Mouse (Mus musculus): Measurements from ENCODE around the gene Coro1c. TPM values are rescaled to one million over a fixed set of nuclear protein-coding genes. Genes with fewer than 3 reads are reported as not detected.

Gene Coro1c
- 230 and 234 TPM in 2 replicates for polyA plus RNA-seq (2015; fragmentation: Nextera tagmentation; extraction: Ambion mirVana)

- peak; percentile 89 for ATAC-seq
- under 1% methylated on average over 62 of the region's 68 CpGs for WGBS
- Histone ChIP-seq H3K9me3 (ENCODE audit: control insufficient read depth, low read length) (no peaks in the 10 kb centered on the region), H3K27me3 (replicated peaks; ENCODE audit: control insufficient read depth, insufficient read depth, low read length) (no peaks in the 10 kb centered on the region), H3K36me3 (ENCODE audit: control insufficient read depth, insufficient read depth) (no peaks in the 10 kb centered on the region), H3K4me3 (replicated peaks; ENCODE audit: low read length) (peak within 1 kb of the TSS; percentile 84), H3K9ac (replicated peaks; ENCODE audit: low read depth, low read length) (peak within 1 kb of the TSS; percentile 89), H3K27ac (ENCODE audit: low read length) (peak within 1 kb of the TSS; percentile 88), H3K4me2 (ENCODE audit: low read length) (peak within 1 kb of the TSS; percentile 56), H3K4me1 (replicated peaks; ENCODE audit: control insufficient read depth, insufficient read depth, low read length) (peaks cover 31% of the 10 kb centered on the region)
These were observed at the start of gene Coro1c for GRCm38 (mm10) chr5:113908592-113909441. Gene Coro1c, minus strand, starts transcription at chr5:113908758.

DNA sequence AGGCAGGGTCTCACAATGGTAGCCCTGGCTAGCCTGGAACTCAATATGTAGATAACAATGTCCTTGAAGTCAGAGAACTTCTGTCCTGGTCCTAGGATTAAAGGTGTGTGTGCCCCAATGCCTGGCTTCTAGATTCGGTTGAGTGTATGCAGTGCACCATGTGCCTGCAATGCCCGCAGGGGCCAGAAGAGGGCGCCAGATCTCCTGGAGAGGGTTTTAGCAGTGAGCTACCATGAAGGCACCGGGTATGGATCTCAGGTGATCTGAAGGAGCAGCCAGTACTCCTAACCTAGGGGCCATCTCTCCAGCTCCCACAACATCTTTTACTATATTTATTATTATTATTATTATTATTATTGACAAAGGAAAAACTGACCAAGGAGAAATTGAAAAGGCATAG lies 48.0 kb upstream of the Coro1c start:
- no peaks in the 10 kb centered on the region for H3K27me3 ChIP-seq (replicated peaks; ENCODE audit: control insufficient read depth, insufficient read depth, low read length)
- H3K4me2 ChIP-seq (ENCODE audit: low read length) = no peak overlapping the region
- H3K36me3 ChIP-seq (ENCODE audit: control insufficient read depth, insufficient read depth) = peaks cover 5% of the 10 kb centered on the region
- H3K9ac ChIP-seq (replicated peaks; ENCODE audit: low read depth, low read length) = no peak overlapping the region
- 0% methylated on average over 4 of the region's 4 CpGs for whole genome bisulfite sequencing
- H3K4me3 ChIP-seq (replicated peaks; ENCODE audit: low read length) = no peak overlapping the region
- no peaks in the 10 kb centered on the region for H3K9me3 ChIP-seq (ENCODE audit: control insufficient read depth, low read length)
- no peak overlapping the region for H3K27ac ChIP-seq (ENCODE audit: low read length)
- ATAC-seq = peak; percentile 75
- H3K4me1 ChIP-seq (replicated peaks; ENCODE audit: control insufficient read depth, insufficient read depth, low read length) = no peaks in the 10 kb centered on the region

- no peak overlapping the region for H3K9ac ChIP-seq (replicated peaks; ENCODE audit: low read depth, low read length)
- H3K27me3 ChIP-seq (replicated peaks; ENCODE audit: control insufficient read depth, insufficient read depth, low read length) = no peaks in the 10 kb centered on the region
- H3K27ac ChIP-seq (ENCODE audit: low read length) = no peak overlapping the region
- ATAC-seq = no peak
- H3K4me3 ChIP-seq (replicated peaks; ENCODE audit: low read length) = no peak overlapping the region
- WGBS = 84% methylated on average over 8 of the region's 8 CpGs
- H3K4me2 ChIP-seq (ENCODE audit: low read length) = no peak overlapping the region
- H3K4me1 ChIP-seq (replicated peaks; ENCODE audit: control insufficient read depth, insufficient read depth, low read length) = peaks cover 7% of the 10 kb centered on the region
- H3K36me3 ChIP-seq (ENCODE audit: control insufficient read depth, insufficient read depth) = peaks cover 5% of the 10 kb centered on the region
- no peaks in the 10 kb centered on the region for H3K9me3 ChIP-seq (ENCODE audit: control insufficient read depth, low read length)
These were observed 47.1 kb upstream of the Coro1c start for GRCm38 (mm10) chr5:113955691-113956090.

DNA sequence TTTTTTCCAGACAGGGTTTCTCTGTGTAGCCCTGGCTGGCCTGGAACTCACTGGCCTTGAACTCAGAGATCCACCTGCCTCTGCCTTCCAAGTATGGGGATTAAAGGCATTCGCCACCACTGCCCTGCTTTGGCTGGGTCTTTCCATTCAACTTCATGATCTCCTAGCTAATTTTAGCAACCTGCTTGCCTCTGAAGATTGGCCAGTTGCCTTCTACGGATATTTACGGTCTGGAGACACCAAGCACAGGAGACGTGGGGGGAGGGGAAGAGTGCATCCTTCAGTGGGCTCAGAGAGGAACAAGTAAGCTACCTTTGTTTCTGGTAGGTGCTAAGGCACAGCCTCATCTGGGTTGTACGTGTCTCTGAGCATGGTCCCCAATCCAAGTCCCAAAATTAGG lies 46.7 kb upstream of the Coro1c start:
- H3K4me3 ChIP-seq (replicated peaks; ENCODE audit: low read length) = no peak overlapping the region
- peaks cover 5% of the 10 kb centered on the region for H3K36me3 ChIP-seq (ENCODE audit: control insufficient read depth, insufficient read depth)
- no peak overlapping the region for H3K27ac ChIP-seq (ENCODE audit: low read length)
- H3K4me1 ChIP-seq (replicated peaks; ENCODE audit: control insufficient read depth, insufficient read depth, low read length) = peaks cover 11% of the 10 kb centered on the region
- H3K9ac ChIP-seq (replicated peaks; ENCODE audit: low read depth, low read length) = no peak overlapping the region
- H3K27me3 ChIP-seq (replicated peaks; ENCODE audit: control insufficient read depth, insufficient read depth, low read length) = no peaks in the 10 kb centered on the region
- H3K4me2 ChIP-seq (ENCODE audit: low read length) = no peak overlapping the region
- no peaks in the 10 kb centered on the region for H3K9me3 ChIP-seq (ENCODE audit: control insufficient read depth, low read length)
- ATAC-seq = no peak
- 89% methylated on average over 5 of the region's 5 CpGs for WGBS

- H3K36me3 ChIP-seq (ENCODE audit: control insufficient read depth, insufficient read depth) = peaks cover 5% of the 10 kb centered on the region
These were observed 45.9 kb upstream of the Coro1c start for GRCm38 (mm10) chr5:113954421-113954820.

GRCm38 (mm10) chr5:113952519-113952918 lies 44.0 kb upstream of the Coro1c start:
- Histone ChIP-seq H3K27me3 (replicated peaks; ENCODE audit: control insufficient read depth, insufficient read depth, low read length) (no peaks in the 10 kb centered on the region), H3K9ac (replicated peaks; ENCODE audit: low read depth, low read length) (no peak overlapping the region), H3K4me2 (ENCODE audit: low read length) (no peak overlapping the region), H3K36me3 (ENCODE audit: control insufficient read depth, insufficient read depth) (peaks cover 7% of the 10 kb centered on the region), H3K4me3 (replicated peaks; ENCODE audit: low read length) (no peak overlapping the region), H3K9me3 (ENCODE audit: control insufficient read depth, low read length) (no peaks in the 10 kb centered on the region), H3K27ac (ENCODE audit: low read length) (no peak overlapping the region), H3K4me1 (replicated peaks; ENCODE audit: control insufficient read depth, insufficient read depth, low read length) (peaks cover 15% of the 10 kb centered on the region)
- WGBS = 89% methylated on average over 10 of the region's 10 CpGs
- no peak for ATAC-seq

More at GRCm38 (mm10) chr5:113954421-113954820, 45.9 kb upstream of the Coro1c start:
- ATAC-seq = peak; percentile 62; the same call in 1 of the 2 replicates
- Histone ChIP-seq H3K27ac (ENCODE audit: low read length) (no peak overlapping the region), H3K4me3 (replicated peaks; ENCODE audit: low read length) (no peak overlapping the region), H3K9ac (replicated peaks; ENCODE audit: low read depth, low read length) (no peak overlapping the region), H3K4me1 (replicated peaks; ENCODE audit: control insufficient read depth, insufficient read depth, low read length) (peaks cover 15% of the 10 kb centered on the region), H3K27me3 (replicated peaks; ENCODE audit: control insufficient read depth, insufficient read depth, low read length) (no peaks in the 10 kb centered on the region), H3K9me3 (ENCODE audit: control insufficient read depth, low read length) (no peaks in the 10 kb centered on the region), H3K4me2 (ENCODE audit: low read length) (no peak overlapping the region)
- WGBS = 9% methylated on average over 7 of the region's 7 CpGs

DNA sequence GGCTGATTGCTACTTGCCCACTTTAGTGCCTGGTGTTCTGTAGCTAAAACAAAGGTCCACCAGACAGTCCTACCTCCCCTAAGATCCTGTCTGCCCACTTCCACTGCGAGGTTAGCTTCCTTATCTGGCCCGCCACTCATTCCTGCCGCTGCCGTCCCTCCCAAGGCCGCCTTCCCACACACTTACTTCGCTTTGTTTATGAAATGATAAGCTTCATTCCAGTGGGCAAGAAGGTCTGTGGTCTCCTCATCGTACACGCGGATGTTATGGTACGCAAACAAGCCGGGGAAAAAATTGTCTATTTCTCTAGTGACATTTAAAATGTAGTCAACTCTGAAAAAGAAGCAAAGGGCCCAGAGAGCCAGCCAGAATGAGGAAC lies 43.1 kb upstream of the Coro1c start:
- Histone ChIP-seq H3K27me3 (replicated peaks; ENCODE audit: control insufficient read depth, insufficient read depth, low read length) (no peaks in the 10 kb centered on the region), H3K36me3 (ENCODE audit: control insufficient read depth, insufficient read depth) (peaks cover 11% of the 10 kb centered on the region), H3K9me3 (ENCODE audit: control insufficient read depth, low read length) (no peaks in the 10 kb centered on the region), H3K27ac (ENCODE audit: low read length) (no peak overlapping the region), H3K4me2 (ENCODE audit: low read length) (no peak overlapping the region), H3K4me1 (replicated peaks; ENCODE audit: control insufficient read depth, insufficient read depth, low read length) (peaks cover 15% of the 10 kb centered on the region), H3K9ac (replicated peaks; ENCODE audit: low read depth, low read length) (no peak overlapping the region), H3K4me3 (replicated peaks; ENCODE audit: low read length) (no peak overlapping the region)
- ATAC-seq = no peak
- 88% methylated on average over 11 of the region's 11 CpGs for WGBS

- 0 out of 2 replicates have a peak overlapping the region, but pooled peaks have one; percentile 5 for H3K9ac ChIP-seq (replicated peaks; ENCODE audit: low read depth, low read length)
- H3K4me1 ChIP-seq (replicated peaks; ENCODE audit: control insufficient read depth, insufficient read depth, low read length) = peaks cover 15% of the 10 kb centered on the region
- peak overlapping the region; percentile 62 for H3K27ac ChIP-seq (ENCODE audit: low read length)
- WGBS = 67% methylated on average over 19 of the region's 19 CpGs
- H3K9me3 ChIP-seq (ENCODE audit: control insufficient read depth, low read length) = no peaks in the 10 kb centered on the region
- H3K36me3 ChIP-seq (ENCODE audit: control insufficient read depth, insufficient read depth) = peaks cover 16% of the 10 kb centered on the region
- no peak overlapping the region for H3K4me2 ChIP-seq (ENCODE audit: low read length)
- ATAC-seq = 0 out of 2 replicates have a peak, but pooled peaks have one; percentile 41
- no peaks in the 10 kb centered on the region for H3K27me3 ChIP-seq (replicated peaks; ENCODE audit: control insufficient read depth, insufficient read depth, low read length)
- H3K4me3 ChIP-seq (replicated peaks; ENCODE audit: low read length) = no peak overlapping the region
These were observed 42.5 kb upstream of the Coro1c start for GRCm38 (mm10) chr5:113950786-113951692.

DNA sequence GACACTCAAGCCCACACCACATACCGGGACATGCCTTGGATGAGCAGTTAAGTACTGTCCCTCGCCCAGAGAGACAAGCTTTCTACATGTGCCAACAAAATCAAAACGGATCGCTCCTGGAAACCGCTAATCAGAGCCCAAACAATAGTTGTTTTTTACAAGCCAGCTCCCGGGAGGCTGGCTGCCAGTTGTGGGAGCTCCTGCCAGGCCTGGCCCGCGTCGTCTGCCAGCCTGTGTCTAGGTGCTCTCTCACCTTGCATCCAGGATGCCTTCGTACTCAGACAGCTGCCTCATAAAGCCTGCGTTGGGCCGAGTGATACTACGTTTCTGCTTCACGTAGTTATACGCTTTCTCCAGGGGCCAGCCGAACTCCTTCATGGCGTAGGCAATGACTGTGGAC lies 41.6 kb upstream of the Coro1c start:
- Histone ChIP-seq H3K4me2 (ENCODE audit: low read length) (no peak overlapping the region), H3K9me3 (ENCODE audit: control insufficient read depth, low read length) (no peaks in the 10 kb centered on the region), H3K27ac (ENCODE audit: low read length) (peak overlapping the region; percentile 62), H3K4me1 (replicated peaks; ENCODE audit: control insufficient read depth, insufficient read depth, low read length) (peaks cover 15% of the 10 kb centered on the region), H3K27me3 (replicated peaks; ENCODE audit: control insufficient read depth, insufficient read depth, low read length) (no peaks in the 10 kb centered on the region), H3K4me3 (replicated peaks; ENCODE audit: low read length) (no peak overlapping the region), H3K9ac (replicated peaks; ENCODE audit: low read depth, low read length) (no peak overlapping the region), H3K36me3 (ENCODE audit: control insufficient read depth, insufficient read depth) (peaks cover 25% of the 10 kb centered on the region)
- 57% methylated on average over 17 of the region's 17 CpGs for WGBS
- no peak for ATAC-seq

Measured in forebrain, embryonic 16.5 days (tissue).